In genomic region chr9:44509487-44510354, GRCm38 (mm10) we compare ENCODE assay signal across 8 mouse cellular contexts. TPM values are rescaled to one million over a fixed set of nuclear protein-coding genes. Genes with fewer than 3 reads are reported as not detected.
DNase-seq lines count a peak whose midpoint lies in the region; ATAC-seq and TF ChIP-seq lines count a peak whose summit lies in the region.

No protein-coding gene starts in this region.

- H3K27ac ChIP-seq in forebrain, embryonic 12.5 days: 0 out of 2 replicates have a peak overlapping the region, but pooled peaks have one; percentile 59
- H3K27ac ChIP-seq in heart, postnatal 0 days (ENCODE audit: low read depth): peak overlapping the region; percentile 87
- H3K27ac ChIP-seq in neural tube, embryonic 12.5 days: no peak overlapping the region
- no peak overlapping the region for H3K27ac ChIP-seq in testis, adult 2 months (ENCODE audit: control insufficient read depth, insufficient read depth, low read depth, low read length)

- no peak for TF ChIP-seq POLR2A in testis, adult 2 months (IDR thresholded peaks at IDR 0.05; ENCODE audit: control insufficient read depth, low read depth, low read length)

- peak; percentile 34; the same call in 1 of the 2 replicates for ATAC-seq in cerebellum, adult (ENCODE audit: insufficient number of reproducible peaks, low FRiP score, low TSS enrichment)
- ATAC-seq in forebrain, embryonic 12.5 days (ENCODE audit: low FRiP score): peak; percentile 39
- ATAC-seq in heart, postnatal 0 days (ENCODE audit: insufficient read depth, low read depth): peak; percentile 62
- ATAC-seq in neural tube, embryonic 12.5 days (ENCODE audit: low FRiP score, low read depth): 0 out of 2 replicates have a peak, but pooled peaks have one; percentile 19

- H3K4me2 ChIP-seq in forebrain, embryonic 12.5 days: peak overlapping the region; percentile 59
- H3K4me2 ChIP-seq in heart, postnatal 0 days (ENCODE audit: low read depth, low read length): peak overlapping the region; percentile 85
- H3K4me2 ChIP-seq in neural tube, embryonic 12.5 days (replicated peaks): peak overlapping the region; percentile 60

- peak overlapping the region; percentile 53 for H3K4me3 ChIP-seq in E14TG2a.4 (replicated peaks; ENCODE audit: low read length)
- H3K4me3 ChIP-seq in forebrain, embryonic 12.5 days (replicated peaks): peak overlapping the region; percentile 28
- H3K4me3 ChIP-seq in heart, postnatal 0 days (ENCODE audit: low read depth, low read length): peak overlapping the region; percentile 55
- H3K4me3 ChIP-seq in neural tube, embryonic 12.5 days: peak overlapping the region; percentile 26
- peak overlapping the region; percentile 57 for H3K4me3 ChIP-seq in testis, adult 2 months (ENCODE audit: control insufficient read depth, low read depth, low read length)

- peaks cover 11% of the 10 kb centered on the region for H3K27me3 ChIP-seq in E14TG2a.4 (ENCODE audit: insufficient read depth, low read length)
- H3K27me3 ChIP-seq in forebrain, embryonic 12.5 days: peaks cover 19% of the 10 kb centered on the region; the same call in 1 of the 2 replicates
- no peaks in the 10 kb centered on the region for H3K27me3 ChIP-seq in heart, postnatal 0 days (ENCODE audit: control insufficient read depth, insufficient read depth, low read length)
- H3K27me3 ChIP-seq in neural tube, embryonic 12.5 days (replicated peaks): peaks cover 10% of the 10 kb centered on the region
- no peaks in the 10 kb centered on the region for H3K27me3 ChIP-seq in testis, adult 2 months (ENCODE audit: control insufficient read depth, insufficient read depth, low read length)

- H3K36me3 ChIP-seq in E14TG2a.4 (ENCODE audit: insufficient read depth, low read length): peaks cover 8% of the 10 kb centered on the region; the same call in 1 of the 2 replicates
- peaks cover 47% of the 10 kb centered on the region for H3K36me3 ChIP-seq in forebrain, embryonic 12.5 days (replicated peaks)
- H3K36me3 ChIP-seq in heart, postnatal 0 days (replicated peaks; ENCODE audit: control insufficient read depth, insufficient read depth, low read length): peaks cover 43% of the 10 kb centered on the region
- peaks cover 42% of the 10 kb centered on the region for H3K36me3 ChIP-seq in neural tube, embryonic 12.5 days
- no peaks in the 10 kb centered on the region for H3K36me3 ChIP-seq in testis, adult 2 months (ENCODE audit: control insufficient read depth, insufficient read depth, low read length)

- peaks cover 8% of the 10 kb centered on the region for H3K9me3 ChIP-seq in E14TG2a.4 (ENCODE audit: low read length)
- no peaks in the 10 kb centered on the region for H3K9me3 ChIP-seq in forebrain, embryonic 12.5 days
- no peaks in the 10 kb centered on the region for H3K9me3 ChIP-seq in heart, postnatal 0 days (replicated peaks; ENCODE audit: control insufficient read depth, low read length)
- no peaks in the 10 kb centered on the region for H3K9me3 ChIP-seq in neural tube, embryonic 12.5 days

- DNase-seq in heart, postnatal 0 days (ENCODE audit: low spot score): peak; percentile 88
- DNase-seq in kidney, postnatal 25 days: peak; percentile 93 to 94
- DNase-seq in lung, adult 18-20 months: peak; percentile 91 to 95

- 14% methylated on average over 23 of the region's 27 CpGs for WGBS in forebrain, embryonic 12.5 days
- WGBS in heart, postnatal 0 days: 4% methylated on average over 26 of the region's 27 CpGs
- WGBS in neural tube, embryonic 12.5 days: 12% methylated on average over 25 of the region's 27 CpGs

- peaks cover 64% of the 10 kb centered on the region for H3K4me1 ChIP-seq in E14TG2a.4 (replicated peaks; ENCODE audit: low read depth, low read length)
- peaks cover 28% of the 10 kb centered on the region for H3K4me1 ChIP-seq in forebrain, embryonic 12.5 days
- peaks cover 40% of the 10 kb centered on the region for H3K4me1 ChIP-seq in heart, postnatal 0 days (ENCODE audit: control insufficient read depth, insufficient read depth)
- peaks cover 23% of the 10 kb centered on the region for H3K4me1 ChIP-seq in neural tube, embryonic 12.5 days
- peaks cover 7% of the 10 kb centered on the region for H3K4me1 ChIP-seq in testis, adult 2 months (ENCODE audit: control insufficient read depth, insufficient read depth, low read length)

- H3K9ac ChIP-seq in forebrain, embryonic 12.5 days: peak overlapping the region; percentile 45
- peak overlapping the region; percentile 58 for H3K9ac ChIP-seq in heart, postnatal 0 days (replicated peaks; ENCODE audit: low read depth, low read length)
- peak overlapping the region; percentile 4; the same call in 1 of the 2 replicates for H3K9ac ChIP-seq in neural tube, embryonic 12.5 days

- TF ChIP-seq CTCF in E14TG2a.4 (conservative IDR thresholded peaks at IDR 0.05; ENCODE audit: low read length): peak; percentile 67
- peak; percentile 67 for TF ChIP-seq CTCF in heart, postnatal 0 days (IDR thresholded peaks at IDR 0.05; ENCODE audit: low read depth)
- peak; percentile 75; the same call in 1 of the 2 replicates for TF ChIP-seq CTCF in testis, adult 2 months (IDR thresholded peaks at IDR 0.05; ENCODE audit: control insufficient read depth, insufficient read depth, insufficient replicate concordance, low read depth, low read length)

- no peak for TF ChIP-seq EP300 in heart, postnatal 0 days (IDR thresholded peaks at IDR 0.05; ENCODE audit: low read depth)

RNA-seq across cellular contexts. Expression of gene Bcl9l, which starts 27.1 kb away (rescaled TPM):
- 10.6 and 10.7 TPM in 2 replicates for polyA plus RNA-seq in forebrain, embryonic 12.5 days (2016; fragmentation: Nextera tagmentation; extraction: Ambion mirVana)
- 12.4 and 33.9 TPM in 2 replicates for total RNA-seq in heart, postnatal 0 days (2014; rRNA removed; ENCODE audit: low replicate concordance)
- polyA plus RNA-seq in heart, postnatal 0 days (2015; fragmentation: Nextera tagmentation; extraction: Ambion mirVana): 4.4 and 5.2 TPM in 2 replicates
- 9.3 and 10.9 TPM in 2 replicates for polyA plus RNA-seq in neural tube, embryonic 12.5 days (2016; fragmentation: Nextera tagmentation; extraction: Ambion mirVana)
- polyA plus RNA-seq in testis, adult 2 months (2012; rRNA removed): 8.4 and 9.1 TPM in 2 replicates

RNA-seq across cellular contexts. Expression of gene Cxcr5, which starts 52.0 kb away (rescaled TPM):
- 0.27 TPM in 1 of 2 replicates, not detected in the other for polyA plus RNA-seq in forebrain, embryonic 12.5 days (2016; fragmentation: Nextera tagmentation; extraction: Ambion mirVana)
- not detected in 2 replicates for total RNA-seq in heart, postnatal 0 days (2014; rRNA removed; ENCODE audit: low replicate concordance)
- polyA plus RNA-seq in heart, postnatal 0 days (2015; fragmentation: Nextera tagmentation; extraction: Ambion mirVana): not detected in 2 replicates
- polyA plus RNA-seq in neural tube, embryonic 12.5 days (2016; fragmentation: Nextera tagmentation; extraction: Ambion mirVana): not detected in 2 replicates
- 8.6 and 11.2 TPM in 2 replicates for polyA plus RNA-seq in testis, adult 2 months (2012; rRNA removed)

RNA-seq across cellular contexts. Expression of gene Upk2, which starts 54.9 kb away (rescaled TPM):
- polyA plus RNA-seq in forebrain, embryonic 12.5 days (2016; fragmentation: Nextera tagmentation; extraction: Ambion mirVana): 0.29 TPM in 1 of 2 replicates, not detected in the other
- 18.0 TPM in 1 of 2 replicates, not detected in the other for total RNA-seq in heart, postnatal 0 days (2014; rRNA removed; ENCODE audit: low replicate concordance)
- not detected in 2 replicates for polyA plus RNA-seq in heart, postnatal 0 days (2015; fragmentation: Nextera tagmentation; extraction: Ambion mirVana)
- 0.35 TPM in 1 of 2 replicates, not detected in the other for polyA plus RNA-seq in neural tube, embryonic 12.5 days (2016; fragmentation: Nextera tagmentation; extraction: Ambion mirVana)
- 2.2 and 4.3 TPM in 2 replicates for polyA plus RNA-seq in testis, adult 2 months (2012; rRNA removed)

Comparison
In these comparisons a context has a peak if more than half of its experiments do, and no peak if none do; other contexts are left out.
1. H3K27ac ChIP-seq: peak in forebrain, embryonic 12.5 days (single experiment) and heart, postnatal 0 days (single experiment); none in neural tube, embryonic 12.5 days (single experiment) and testis, adult 2 months (single experiment).
2. H3K9ac ChIP-seq: peak in every context shown above with its lines; median percentile 58 in heart, postnatal 0 days; 45 in forebrain, embryonic 12.5 days; 4 in neural tube, embryonic 12.5 days.
3. Peak in every context shown above with its lines, with median percentiles within 50 percentile points of each other: H3K4me3 ChIP-seq, CTCF ChIP-seq, ATAC-seq, H3K4me2 ChIP-seq and DNase-seq.